Mouse (Mus musculus): ENCODE data around the gene Prss2. TPM values are rescaled to one million over a fixed set of nuclear protein-coding genes. Genes with fewer than 3 reads are reported as not detected.
"Not testable (repeated sequence)": the region's sequence is repeated elsewhere in the genome, so short reads cannot be mapped to it uniquely, and the experiment has no call there.

Gene Prss2
- not detected in 2 replicates for polyA plus RNA-seq (2014; fragmentation: Nextera tagmentation; extraction: Ambion mirVana)

DNA sequence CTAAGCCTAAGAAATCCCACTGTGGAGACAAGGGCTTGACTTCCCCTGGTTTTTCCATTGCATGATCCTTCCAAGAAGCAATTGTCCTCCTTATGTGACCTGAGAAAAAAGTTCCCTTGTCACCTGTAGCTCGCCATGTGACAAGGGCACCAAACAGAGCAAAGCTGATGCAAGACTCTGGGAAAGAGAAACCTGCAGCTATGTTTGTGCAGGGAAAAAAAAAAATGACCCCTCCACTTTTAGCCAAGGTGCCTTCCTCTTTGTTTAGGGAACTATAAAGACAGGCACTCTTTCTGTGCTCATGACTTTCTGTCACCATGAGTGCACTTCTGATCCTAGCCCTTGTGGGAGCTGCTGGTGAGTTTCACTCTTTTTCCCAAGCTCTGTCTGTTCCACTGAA is at the start of gene Prss2:
Gene Prss2 (plus strand): TSS at position 301 of the 400 bp plus-strand sequence.
- Histone ChIP-seq H3K4me1 (ENCODE audit: control insufficient read depth, insufficient read depth, low read length) (no peaks in the 10 kb centered on the region), H3K9me3 (ENCODE audit: control insufficient read depth, low read length) (no peaks in the 10 kb centered on the region), H3K36me3 (ENCODE audit: control insufficient read depth, insufficient read depth, low read length) (no peaks in the 10 kb centered on the region), H3K4me3 (replicated peaks; ENCODE audit: low read depth, low read length) (no peak within 1 kb of the TSS), H3K27ac (replicated peaks; ENCODE audit: low read depth, low read length) (no peak within 1 kb of the TSS), H3K4me2 (ENCODE audit: low read length) (no peak within 1 kb of the TSS), H3K27me3 (ENCODE audit: control insufficient read depth, insufficient read depth, low read length) (no peaks in the 10 kb centered on the region), H3K9ac (replicated peaks; ENCODE audit: low read length) (no peak within 1 kb of the TSS)
- 85% methylated on average over 1 of the region's 1 CpGs for WGBS
- no peak for ATAC-seq (ENCODE audit: low FRiP score, low TSS enrichment)
- DNase-seq = no peak

DNA sequence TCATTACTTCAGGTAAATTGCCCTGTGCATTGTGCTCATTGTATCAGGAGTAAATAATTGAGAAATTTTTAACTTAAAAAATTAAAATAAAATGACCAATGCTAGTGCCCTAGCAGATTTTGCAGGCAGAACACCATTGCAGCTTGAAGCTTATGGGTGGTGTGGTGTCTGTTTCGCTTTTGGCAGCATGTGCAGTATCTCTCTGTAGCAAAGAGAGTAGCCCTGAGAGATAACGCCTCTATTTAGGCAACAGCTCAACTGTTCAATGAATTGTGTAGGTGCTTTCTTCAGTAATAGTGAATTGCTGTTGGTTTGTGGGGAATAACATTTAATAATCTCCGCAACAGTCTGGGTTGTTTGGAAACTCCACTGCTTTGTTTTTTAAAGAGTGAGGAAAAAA is 22.2 kb upstream of the Prss2 start:
- Histone ChIP-seq H3K4me2 (ENCODE audit: low read length) (no peak overlapping the region), H3K4me3 (replicated peaks; ENCODE audit: low read depth, low read length) (no peak overlapping the region), H3K27ac (replicated peaks; ENCODE audit: low read depth, low read length) (no peak overlapping the region), H3K4me1 (ENCODE audit: control insufficient read depth, insufficient read depth, low read length) (no peaks in the 10 kb centered on the region), H3K27me3 (ENCODE audit: control insufficient read depth, insufficient read depth, low read length) (no peaks in the 10 kb centered on the region), H3K36me3 (ENCODE audit: control insufficient read depth, insufficient read depth, low read length) (no peaks in the 10 kb centered on the region), H3K9me3 (ENCODE audit: control insufficient read depth, low read length) (no peaks in the 10 kb centered on the region), H3K9ac (replicated peaks; ENCODE audit: low read length) (no peak overlapping the region)
- DNase-seq = no peak
- 90% methylated on average over 3 of the region's 3 CpGs for WGBS
- no peak for ATAC-seq (ENCODE audit: low FRiP score, low TSS enrichment)

DNA sequence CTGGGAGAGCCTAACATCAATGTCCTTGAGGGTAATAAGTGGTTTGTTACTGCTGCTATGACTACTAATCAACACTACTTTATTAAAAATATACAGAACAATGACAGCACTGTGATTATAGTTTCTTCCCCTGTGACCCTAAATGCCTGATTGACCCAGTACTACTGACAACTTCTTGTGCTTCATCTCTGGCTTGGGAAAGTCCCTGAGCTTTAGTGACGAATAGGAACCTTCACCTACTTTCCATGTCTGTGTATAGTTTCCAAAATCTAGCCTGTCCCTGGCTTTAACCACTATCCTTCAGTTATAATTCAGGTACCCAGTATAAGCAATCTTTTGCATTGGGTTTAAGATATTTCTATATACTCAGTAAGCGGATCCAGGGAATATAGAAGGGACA is 16.7 kb upstream of the Prss2 start:
- ATAC-seq (ENCODE audit: low FRiP score, low TSS enrichment) = no peak
- H3K4me3 ChIP-seq (replicated peaks; ENCODE audit: low read depth, low read length) = no peak overlapping the region
- H3K27ac ChIP-seq (replicated peaks; ENCODE audit: low read depth, low read length) = no peak overlapping the region
- H3K9ac ChIP-seq (replicated peaks; ENCODE audit: low read length) = no peak overlapping the region
- H3K4me1 ChIP-seq (ENCODE audit: control insufficient read depth, insufficient read depth, low read length) = no peaks in the 10 kb centered on the region
- 89% methylated on average over 2 of the region's 2 CpGs for WGBS
- DNase-seq = no peak
- no peaks in the 10 kb centered on the region for H3K27me3 ChIP-seq (ENCODE audit: control insufficient read depth, insufficient read depth, low read length)
- H3K36me3 ChIP-seq (ENCODE audit: control insufficient read depth, insufficient read depth, low read length) = no peaks in the 10 kb centered on the region
- no peak overlapping the region for H3K4me2 ChIP-seq (ENCODE audit: low read length)
- H3K9me3 ChIP-seq (ENCODE audit: control insufficient read depth, low read length) = no peaks in the 10 kb centered on the region

DNA sequence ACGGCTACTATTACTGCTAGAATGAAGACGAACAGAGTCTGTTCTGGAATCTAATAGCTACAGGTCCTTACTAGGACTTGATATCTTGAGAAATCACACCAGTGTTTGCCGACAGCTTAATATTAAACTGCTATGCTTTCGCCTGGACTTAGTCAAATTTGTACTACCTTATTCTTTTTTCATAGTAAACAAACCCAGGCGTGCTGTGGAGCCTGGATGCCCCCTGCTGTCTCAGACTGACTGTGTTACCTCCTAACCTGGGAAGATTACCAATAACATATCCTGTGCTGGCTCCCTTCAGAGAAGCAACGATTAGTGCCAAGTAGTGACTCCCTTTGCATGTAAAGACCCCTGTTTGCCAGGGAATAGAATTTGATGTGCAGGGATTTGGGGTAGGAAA is 16.3 kb upstream of the Prss2 start:
- H3K9ac ChIP-seq (replicated peaks; ENCODE audit: low read length) = no peak overlapping the region
- H3K4me1 ChIP-seq (ENCODE audit: control insufficient read depth, insufficient read depth, low read length) = no peaks in the 10 kb centered on the region
- no peak overlapping the region for H3K4me3 ChIP-seq (replicated peaks; ENCODE audit: low read depth, low read length)
- no peaks in the 10 kb centered on the region for H3K9me3 ChIP-seq (ENCODE audit: control insufficient read depth, low read length)
- H3K27me3 ChIP-seq (ENCODE audit: control insufficient read depth, insufficient read depth, low read length) = no peaks in the 10 kb centered on the region
- H3K4me2 ChIP-seq (ENCODE audit: low read length) = no peak overlapping the region
- no peak for DNase-seq
- ATAC-seq (ENCODE audit: low FRiP score, low TSS enrichment) = no peak
- no peak overlapping the region for H3K27ac ChIP-seq (replicated peaks; ENCODE audit: low read depth, low read length)
- H3K36me3 ChIP-seq (ENCODE audit: control insufficient read depth, insufficient read depth, low read length) = no peaks in the 10 kb centered on the region
- 79% methylated on average over 6 of the region's 6 CpGs for WGBS

DNA sequence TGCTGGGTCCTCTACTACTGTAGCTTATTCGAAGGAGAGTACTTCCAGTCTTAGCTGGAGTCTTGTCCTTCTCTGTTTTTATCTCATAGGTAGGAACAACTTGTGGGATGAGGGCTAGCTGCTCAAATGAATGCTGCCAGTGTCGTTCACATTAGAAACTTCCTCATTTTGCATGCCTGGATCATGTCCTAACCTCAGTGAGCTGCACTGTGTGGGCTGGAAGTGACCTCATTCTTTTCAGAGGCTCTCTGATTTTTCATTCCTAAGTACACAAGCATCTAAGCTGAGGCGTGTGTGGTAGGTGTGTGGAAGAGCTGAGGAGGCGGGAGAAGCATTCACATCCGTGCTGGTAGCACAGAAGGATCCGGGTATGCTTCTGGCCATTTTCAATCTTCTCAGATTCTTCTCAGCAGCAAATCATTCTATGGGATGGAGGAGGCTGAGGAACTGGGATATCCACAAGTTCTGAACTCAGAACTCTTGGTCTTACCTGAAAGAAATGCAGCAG is 3.5 kb upstream of the Prss2 start:
- Histone ChIP-seq H3K27me3 (ENCODE audit: control insufficient read depth, insufficient read depth, low read length) (no peaks in the 10 kb centered on the region), H3K4me1 (ENCODE audit: control insufficient read depth, insufficient read depth, low read length) (no peaks in the 10 kb centered on the region), H3K9me3 (ENCODE audit: control insufficient read depth, low read length) (no peaks in the 10 kb centered on the region), H3K4me2 (ENCODE audit: low read length) (no peak overlapping the region), H3K27ac (replicated peaks; ENCODE audit: low read depth, low read length) (no peak overlapping the region), H3K4me3 (replicated peaks; ENCODE audit: low read depth, low read length) (no peak overlapping the region), H3K36me3 (ENCODE audit: control insufficient read depth, insufficient read depth, low read length) (no peaks in the 10 kb centered on the region), H3K9ac (replicated peaks; ENCODE audit: low read length) (no peak overlapping the region)
- 83% methylated on average over 6 of the region's 6 CpGs for WGBS
- no peak for DNase-seq
- no peak for ATAC-seq (ENCODE audit: low FRiP score, low TSS enrichment)

DNA sequence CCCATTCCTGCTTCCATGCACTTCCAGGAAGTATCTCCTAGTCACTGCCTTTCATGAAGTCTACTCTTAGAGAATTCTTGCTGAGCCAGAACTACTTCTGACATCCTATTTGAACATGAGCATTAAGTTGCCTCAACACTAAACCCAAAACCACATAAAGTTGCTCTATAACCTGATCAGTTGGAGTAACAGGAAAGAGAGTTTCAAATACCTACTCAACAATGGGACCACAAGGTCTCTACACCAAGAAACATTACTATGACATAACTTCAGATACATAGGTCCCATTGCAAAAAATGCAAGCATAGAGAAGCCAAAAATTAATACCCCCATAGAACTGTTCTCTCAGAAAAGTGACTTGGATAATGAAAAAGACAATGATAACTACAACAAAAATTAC is 4.9 kb downstream of the Prss2 start:
- Histone ChIP-seq H3K27me3 (ENCODE audit: control insufficient read depth, insufficient read depth, low read length) (no peaks in the 10 kb centered on the region), H3K4me3 (replicated peaks; ENCODE audit: low read depth, low read length) (no peak overlapping the region), H3K4me1 (ENCODE audit: control insufficient read depth, insufficient read depth, low read length) (no peaks in the 10 kb centered on the region), H3K36me3 (ENCODE audit: control insufficient read depth, insufficient read depth, low read length) (no peaks in the 10 kb centered on the region), H3K9ac (replicated peaks; ENCODE audit: low read length) (no peak overlapping the region), H3K9me3 (ENCODE audit: control insufficient read depth, low read length) (no peaks in the 10 kb centered on the region), H3K27ac (replicated peaks; ENCODE audit: low read depth, low read length) (no peak overlapping the region), H3K4me2 (ENCODE audit: low read length) (no peak overlapping the region)
- ATAC-seq (ENCODE audit: low FRiP score, low TSS enrichment) (no peak), DNase-seq (no peak)

DNA sequence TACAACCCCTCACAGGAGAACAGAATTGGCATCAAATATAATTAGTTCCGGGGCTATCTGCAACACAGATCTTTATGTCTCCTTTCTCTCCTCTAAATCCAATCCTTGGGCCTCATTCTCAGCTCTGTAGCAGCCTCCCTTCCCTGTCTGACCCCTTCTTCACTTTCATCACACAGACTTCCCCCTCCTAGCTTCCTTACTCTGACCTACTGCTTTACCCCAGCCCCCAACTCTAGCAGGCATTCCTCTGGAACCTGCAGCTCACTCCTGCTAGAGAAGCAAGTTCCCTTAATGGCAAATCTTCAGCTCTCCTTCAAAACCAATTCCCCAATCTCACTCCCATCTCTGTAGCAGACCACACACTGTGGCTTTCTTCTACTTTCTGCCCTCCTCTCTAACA is 5.8 kb downstream of the Prss2 start:
- 90% methylated on average over 1 of the region's 1 CpGs for WGBS
- ATAC-seq (ENCODE audit: low FRiP score, low TSS enrichment) (no peak), DNase-seq (no peak)
- H3K9ac ChIP-seq (replicated peaks; ENCODE audit: low read length) = no peak overlapping the region
- H3K27ac ChIP-seq (replicated peaks; ENCODE audit: low read depth, low read length) = no peak overlapping the region
- no peaks in the 10 kb centered on the region for H3K36me3 ChIP-seq (ENCODE audit: control insufficient read depth, insufficient read depth, low read length)
- H3K4me1 ChIP-seq (ENCODE audit: control insufficient read depth, insufficient read depth, low read length) = no peaks in the 10 kb centered on the region
- H3K4me3 ChIP-seq (replicated peaks; ENCODE audit: low read depth, low read length) = no peak overlapping the region
- H3K27me3 ChIP-seq (ENCODE audit: control insufficient read depth, insufficient read depth, low read length) = no peaks in the 10 kb centered on the region
- H3K9me3 ChIP-seq (ENCODE audit: control insufficient read depth, low read length) = no peaks in the 10 kb centered on the region
- no peak overlapping the region for H3K4me2 ChIP-seq (ENCODE audit: low read length)

DNA sequence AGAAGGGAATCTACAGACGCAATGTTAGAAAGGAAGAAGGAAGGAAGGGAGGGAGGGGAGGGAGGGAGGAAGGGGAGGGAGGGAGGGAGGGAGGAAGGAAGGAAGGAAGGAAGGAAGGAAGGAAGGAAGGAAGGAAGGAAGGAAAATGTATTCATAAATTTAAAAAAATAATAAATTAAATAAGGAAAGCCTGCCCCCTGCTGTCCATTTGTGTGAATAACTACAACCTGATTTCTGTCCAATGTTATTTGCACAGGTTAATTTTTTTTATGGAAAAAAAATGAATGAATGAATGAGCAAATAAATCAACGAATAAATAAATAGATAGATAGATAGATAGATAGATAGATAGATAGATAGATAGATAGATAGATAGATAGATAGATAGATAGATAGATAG is 8.4 kb downstream of the Prss2 start:
- H3K4me3 ChIP-seq (replicated peaks; ENCODE audit: low read depth, low read length); H3K9me3 ChIP-seq (ENCODE audit: control insufficient read depth, low read length); H3K4me1 ChIP-seq (ENCODE audit: control insufficient read depth, insufficient read depth, low read length); H3K9ac ChIP-seq (replicated peaks; ENCODE audit: low read length); H3K27ac ChIP-seq (replicated peaks; ENCODE audit: low read depth, low read length); H3K4me2 ChIP-seq (ENCODE audit: low read length); H3K27me3 ChIP-seq (ENCODE audit: control insufficient read depth, insufficient read depth, low read length); ATAC-seq (ENCODE audit: low FRiP score, low TSS enrichment); H3K36me3 ChIP-seq (ENCODE audit: control insufficient read depth, insufficient read depth, low read length): not testable (repeated sequence)
- DNase-seq = peak; percentile 65
- WGBS = 35% methylated on average over 2 of the region's 2 CpGs

DNA sequence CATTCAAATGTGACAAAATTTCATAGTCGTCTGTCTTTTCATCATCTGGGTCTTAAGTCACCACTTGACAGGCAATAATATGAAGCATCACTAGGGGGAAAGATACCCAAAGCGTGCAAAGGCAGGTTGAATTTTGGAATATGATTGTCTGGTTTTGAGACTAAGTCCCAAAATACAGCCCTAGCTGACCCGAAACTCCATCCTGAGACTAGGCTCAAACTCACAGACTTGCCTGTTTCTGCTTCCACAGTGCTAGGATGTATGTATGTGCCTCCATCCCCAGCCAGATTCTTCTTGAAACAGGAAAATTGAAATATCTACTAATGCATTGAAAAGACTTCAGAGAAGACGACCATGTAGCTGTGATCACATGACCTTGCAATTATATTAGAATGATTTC is 10.6 kb downstream of the Prss2 start:
- Histone ChIP-seq H3K9ac (replicated peaks; ENCODE audit: low read length) (no peak overlapping the region), H3K36me3 (ENCODE audit: control insufficient read depth, insufficient read depth, low read length) (no peaks in the 10 kb centered on the region), H3K4me3 (replicated peaks; ENCODE audit: low read depth, low read length) (no peak overlapping the region), H3K27me3 (ENCODE audit: control insufficient read depth, insufficient read depth, low read length) (no peaks in the 10 kb centered on the region), H3K4me2 (ENCODE audit: low read length) (no peak overlapping the region), H3K27ac (replicated peaks; ENCODE audit: low read depth, low read length) (no peak overlapping the region), H3K9me3 (ENCODE audit: control insufficient read depth, low read length) (no peaks in the 10 kb centered on the region), H3K4me1 (ENCODE audit: control insufficient read depth, insufficient read depth, low read length) (no peaks in the 10 kb centered on the region)
- no peak for ATAC-seq (ENCODE audit: low FRiP score, low TSS enrichment)
- DNase-seq = no peak
- 78% methylated on average over 4 of the region's 4 CpGs for WGBS

Measured in midbrain, embryonic 14.5 days (tissue).